Mouse (Mus musculus) stomach, embryonic 16.5 days (tissue): Measurements from ENCODE around the gene 1700056E22Rik. TPM values are rescaled to one million over a fixed set of nuclear protein-coding genes. Genes with fewer than 3 reads are reported as not detected.

Source experiments
- ATAC-seq: fragments of 200-750 bp; cut with Nextera tagmentation; 2 replicates; pipeline ENCODE4 v1.8.0; 2017; ENCODE audit warnings: moderate number of reproducible peaks, moderate TSS enrichment; ENCODE audit not compliant: insufficient read depth, low FRiP score
- H3K27ac ChIP-seq: fragments of 300-500 bp; sonication (generic); 2 replicates; pipeline ENCODE4 v1.5.1; 2014; ENCODE audit warnings: low read length
- H3K27me3 ChIP-seq: fragments of 300-500 bp; sonication (generic); 2 replicates; pipeline ENCODE4 v1.6.1; 2014; ENCODE audit warnings: low read length, control low read depth, mixed read lengths; ENCODE audit not compliant: control insufficient read depth, insufficient read depth
- H3K36me3 ChIP-seq: fragments of 300-500 bp; sonication (generic); 2 replicates; pipeline ENCODE4 v1.6.1; 2014; ENCODE audit warnings: low read length; ENCODE audit not compliant: control insufficient read depth, insufficient read depth
- H3K4me1 ChIP-seq: fragments of 300-500 bp; sonication (generic); 2 replicates; pipeline ENCODE4 v1.6.1; 2014; ENCODE audit warnings: low read length, control low read depth, mixed read lengths; ENCODE audit not compliant: control insufficient read depth, insufficient read depth
- H3K4me2 ChIP-seq: fragments of 300-500 bp; sonication (generic); 2 replicates; pipeline ENCODE4 v1.6.1; 2014; ENCODE audit warnings: low read depth, low read length, mixed read lengths
- H3K4me3 ChIP-seq: fragments of 300-500 bp; sonication (generic); replicated peaks from 2 replicates; pipeline ENCODE4 v1.5.1; 2014; ENCODE audit warnings: mild to moderate bottlenecking, low read length
- H3K9ac ChIP-seq: fragments of 300-500 bp; sonication (generic); 2 replicates; pipeline ENCODE4 v1.6.1; 2014; ENCODE audit warnings: low read length
- H3K9me3 ChIP-seq: fragments of 300-500 bp; sonication (generic); replicated peaks from 2 replicates; pipeline ENCODE4 v1.6.1; 2016; ENCODE audit warnings: low read length, control low read depth; ENCODE audit not compliant: control insufficient read depth
- WGBS: fragments of 180-500 bp; shearing (Covaris S2); extraction: QIAGEN DNeasy Blood & Tissue Kit; methylation state at CpG from one replicate; pipeline ENCODE4 v1.1.7; 2014; 5-methylcytosine and 5-hydroxymethylcytosine counted together
- polyA plus RNA-seq: library from polyadenylated mRNA; unstranded; fragments of >200 nt; fragmentation: Nextera tagmentation; extraction: Ambion mirVana; gene quantifications from 2 replicates; pipeline ENCODE4 v1.2.1, GENCODE M21; 2015

The 1700056E22Rik gene
- polyA plus RNA-seq, 1 experiment from 2014 or later, result 0.84 TPM

DNA sequence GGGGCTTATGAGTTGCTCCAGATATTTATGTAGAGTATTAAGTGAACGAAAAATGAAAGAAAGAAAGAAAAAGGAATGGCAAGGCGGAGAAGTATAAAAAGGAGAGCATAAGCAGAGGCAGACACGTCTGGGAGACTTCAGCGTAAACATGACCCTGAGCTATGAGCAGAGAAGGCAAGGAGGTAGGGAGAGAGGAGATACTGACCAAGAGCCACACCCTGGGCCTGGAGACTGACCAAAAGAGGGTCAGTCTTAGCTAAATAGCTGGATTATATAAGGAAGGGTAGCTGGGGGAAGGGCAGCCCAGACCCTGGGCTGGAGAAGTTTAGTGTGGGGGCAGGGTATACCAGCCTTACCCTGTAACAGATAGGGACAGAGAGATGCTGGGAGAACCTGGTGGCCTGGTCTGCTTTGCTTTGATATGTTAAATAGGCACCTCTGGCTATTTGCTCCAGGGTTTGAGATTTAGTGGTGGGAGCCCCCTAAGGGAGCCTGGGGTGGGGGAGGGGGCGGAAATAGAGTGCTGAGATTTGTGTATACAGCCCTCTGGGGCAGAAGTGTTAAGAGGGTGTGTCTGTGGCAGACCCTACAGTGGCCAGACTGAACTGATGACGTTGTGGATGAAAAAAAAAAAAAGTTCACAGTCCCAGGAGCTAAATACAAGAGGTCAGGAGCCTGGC lies 14.9 kb downstream of the 1700056E22Rik start:
- no peak overlapping the region for H3K9ac ChIP-seq
- peak; percentile 53; the same call in 1 of the 2 replicates for ATAC-seq
- no peaks in the 10 kb centered on the region for H3K9me3 ChIP-seq
- WGBS, result 43% methylated on average over 6 of the region's 6 CpGs
- H3K4me3 ChIP-seq, result no peak overlapping the region
- H3K4me2 ChIP-seq, result no peak overlapping the region
- H3K4me1 ChIP-seq, result no peaks in the 10 kb centered on the region
- H3K27ac ChIP-seq, result no peak overlapping the region
- no peaks in the 10 kb centered on the region for H3K27me3 ChIP-seq
- H3K36me3 ChIP-seq, result no peaks in the 10 kb centered on the region

DNA sequence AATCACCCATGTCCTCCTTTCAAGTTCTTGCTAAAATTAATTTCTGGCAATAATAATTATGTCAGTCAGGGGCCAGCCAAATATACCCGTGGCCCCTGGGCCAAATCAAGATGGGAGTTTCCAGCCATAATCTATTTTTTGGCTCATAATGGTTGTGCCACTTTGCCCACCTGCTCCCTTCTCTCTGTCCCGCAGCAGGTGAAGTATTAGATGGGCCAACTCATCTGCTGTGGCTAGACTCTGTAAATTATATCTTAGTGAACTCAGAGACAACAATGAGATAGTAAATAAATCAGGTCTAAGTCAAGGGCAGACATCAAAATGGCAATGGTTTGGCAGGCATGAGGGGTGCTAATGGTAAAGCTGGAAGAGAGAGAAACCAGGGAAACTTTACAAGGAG lies 16.5 kb downstream of the 1700056E22Rik start:
- no peak for ATAC-seq
- Histone ChIP-seq H3K27ac (no peak overlapping the region), H3K9me3 (no peaks in the 10 kb centered on the region), H3K36me3 (no peaks in the 10 kb centered on the region), H3K9ac (no peak overlapping the region), H3K4me1 (no peaks in the 10 kb centered on the region), H3K27me3 (no peaks in the 10 kb centered on the region), H3K4me2 (no peak overlapping the region), H3K4me3 (no peak overlapping the region)
- 79% methylated on average over 2 of the region's 2 CpGs for WGBS

DNA sequence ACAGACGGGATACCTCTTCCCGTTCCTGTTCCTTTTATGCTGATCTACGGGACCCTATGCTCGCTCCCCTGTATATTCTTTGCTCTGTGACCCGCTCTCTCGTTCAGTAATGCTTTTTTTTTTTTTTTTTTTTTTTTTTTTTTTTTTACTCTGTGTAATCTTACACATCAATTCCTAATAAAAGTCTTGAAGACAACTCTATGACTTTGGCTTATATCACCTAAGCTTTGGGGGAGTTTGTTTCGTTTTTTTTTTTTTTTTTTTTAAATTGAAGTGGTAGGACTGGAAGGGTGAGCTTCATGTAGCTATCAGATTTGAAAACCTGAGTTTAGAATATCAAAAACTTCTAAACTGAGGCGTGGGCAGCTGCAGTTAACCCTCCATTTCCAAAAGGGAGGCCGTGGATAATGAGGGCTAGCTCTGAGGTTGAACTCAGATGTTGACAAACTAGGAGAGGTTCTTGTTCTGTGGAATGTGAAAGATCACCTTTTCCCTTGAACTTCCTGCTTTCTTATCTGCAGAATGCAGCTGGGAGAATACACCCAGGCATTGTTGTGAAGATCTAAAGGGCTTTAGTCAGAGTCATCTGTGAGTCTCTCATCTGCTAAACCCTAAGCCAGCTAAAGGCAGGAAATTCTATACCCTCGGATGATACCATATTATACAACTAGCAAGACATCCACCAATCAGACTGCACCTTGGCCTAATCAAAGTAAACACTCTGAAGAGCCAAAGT lies 17.9 kb downstream of the 1700056E22Rik start:
- no peak overlapping the region for H3K27ac ChIP-seq
- no peaks in the 10 kb centered on the region for H3K36me3 ChIP-seq
- 56% methylated on average over 10 of the region's 10 CpGs for WGBS
- no peak overlapping the region for H3K4me2 ChIP-seq
- ATAC-seq, result no peak
- H3K4me3 ChIP-seq, result no peak overlapping the region
- no peaks in the 10 kb centered on the region for H3K27me3 ChIP-seq
- no peak overlapping the region for H3K9ac ChIP-seq
- no peaks in the 10 kb centered on the region for H3K9me3 ChIP-seq
- no peaks in the 10 kb centered on the region for H3K4me1 ChIP-seq

DNA sequence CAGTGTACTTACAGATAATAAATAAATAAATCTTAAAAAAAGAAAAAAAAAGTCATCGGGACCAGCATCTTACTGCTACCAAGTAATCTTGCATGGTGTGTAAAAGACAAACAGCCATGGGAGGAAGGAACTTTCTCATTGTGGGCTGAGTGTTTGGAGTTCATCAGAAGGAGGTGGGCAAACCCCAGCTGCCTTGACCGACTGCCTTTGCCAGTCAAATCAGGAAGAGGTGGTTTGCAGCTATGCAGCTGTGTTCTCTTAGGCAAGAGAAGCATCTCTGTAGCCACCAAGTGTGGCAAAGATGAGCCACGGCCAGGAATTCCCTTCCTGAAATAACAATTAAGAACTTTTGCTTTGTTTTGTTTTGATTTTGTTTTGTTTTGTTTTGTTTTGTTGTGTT lies 20.0 kb downstream of the 1700056E22Rik start:
- no peaks in the 10 kb centered on the region for H3K27me3 ChIP-seq
- no peak overlapping the region for H3K4me2 ChIP-seq
- no peaks in the 10 kb centered on the region for H3K9me3 ChIP-seq
- WGBS, result 77% methylated on average over 3 of the region's 3 CpGs
- H3K4me1 ChIP-seq, result no peaks in the 10 kb centered on the region
- H3K4me3 ChIP-seq, result no peak overlapping the region
- no peaks in the 10 kb centered on the region for H3K36me3 ChIP-seq
- H3K9ac ChIP-seq, result no peak overlapping the region
- no peak overlapping the region for H3K27ac ChIP-seq
- ATAC-seq, result no peak

DNA sequence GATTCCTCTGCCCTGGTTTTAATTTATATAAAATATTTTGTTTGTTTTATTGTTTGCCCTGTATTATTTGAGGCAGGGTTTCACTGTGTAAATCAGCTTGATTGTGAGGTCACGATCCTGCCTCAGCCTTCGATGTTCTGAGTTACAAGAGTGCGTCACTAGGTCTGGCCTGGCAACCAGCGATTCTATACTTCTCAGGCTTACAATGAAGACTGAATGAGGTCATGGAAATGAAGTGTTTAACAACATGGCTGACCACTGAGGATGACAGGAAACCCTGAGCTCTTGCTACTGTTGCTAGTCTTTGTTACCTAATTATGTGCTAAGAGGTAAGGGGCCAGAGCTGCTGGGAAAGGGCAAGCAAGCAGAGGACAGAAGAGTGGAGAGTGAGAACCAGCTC lies 21.0 kb downstream of the 1700056E22Rik start, which contains the start of gene Dusp10:
Dusp10 (plus strand) TSS at position 197 of the 400 bp plus-strand sequence.
- H3K4me2 ChIP-seq, result no peak within 1 kb of the TSS
- 88% methylated on average over 4 of the region's 4 CpGs for WGBS
- ATAC-seq, result no peak

DNA sequence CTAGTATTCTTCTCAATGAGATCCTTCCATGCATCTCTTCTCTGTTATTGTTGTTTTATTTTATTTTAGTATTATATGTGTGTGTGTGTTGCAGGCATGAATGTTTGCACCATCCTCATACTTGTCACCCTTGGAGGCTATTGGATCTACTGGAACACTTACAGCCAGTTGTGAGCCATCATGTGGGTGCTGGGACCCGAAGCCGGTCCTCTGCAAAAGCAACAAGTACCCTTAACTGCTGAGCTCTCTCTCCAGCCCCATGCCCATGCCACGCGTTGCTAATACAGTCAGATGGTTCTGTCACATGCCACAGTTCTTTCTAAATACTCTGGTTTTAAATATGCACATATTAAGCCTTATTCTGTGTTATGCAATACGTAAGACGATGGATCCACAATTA lies 22.8 kb downstream of the 1700056E22Rik start:
- H3K4me2 ChIP-seq, result no peak overlapping the region
- no peak overlapping the region for H3K4me3 ChIP-seq
- H3K27me3 ChIP-seq, result no peaks in the 10 kb centered on the region
- H3K9ac ChIP-seq, result no peak overlapping the region
- no peak for ATAC-seq
- no peaks in the 10 kb centered on the region for H3K9me3 ChIP-seq
- H3K36me3 ChIP-seq, result no peaks in the 10 kb centered on the region
- H3K27ac ChIP-seq, result no peak overlapping the region
- H3K4me1 ChIP-seq, result no peaks in the 10 kb centered on the region
- 94% methylated on average over 6 of the region's 6 CpGs for WGBS

More for the DNA sequence above, 21.0 kb downstream of the 1700056E22Rik start, which contains the start of gene Dusp10:
- no peaks in the 10 kb centered on the region for H3K9me3 ChIP-seq
- no peak within 1 kb of the TSS for H3K27ac ChIP-seq
- no peak within 1 kb of the TSS for H3K9ac ChIP-seq
- H3K36me3 ChIP-seq, result no peaks in the 10 kb centered on the region
- no peaks in the 10 kb centered on the region for H3K27me3 ChIP-seq
- no peak within 1 kb of the TSS for H3K4me3 ChIP-seq
- no peaks in the 10 kb centered on the region for H3K4me1 ChIP-seq

DNA sequence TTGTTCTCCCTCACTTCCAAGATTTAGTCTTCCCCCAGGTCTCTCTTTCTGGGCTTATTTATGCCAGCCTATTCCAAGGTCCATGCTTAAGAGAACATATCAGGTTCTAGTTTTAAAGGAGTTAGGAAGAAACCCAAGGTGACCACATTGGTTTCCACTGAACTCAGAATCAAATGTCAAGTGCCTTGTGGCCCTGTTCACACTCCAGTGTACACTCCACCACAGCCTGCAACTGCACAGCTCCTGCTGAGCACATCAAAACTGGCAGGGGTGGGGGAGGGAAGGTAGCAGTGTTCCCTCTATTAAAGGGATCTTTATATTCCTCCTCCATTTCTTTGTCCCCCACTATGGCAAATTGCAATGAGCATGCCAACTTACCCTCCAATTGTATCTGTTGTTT lies 28.0 kb downstream of the 1700056E22Rik start:
- H3K9ac ChIP-seq, result no peak overlapping the region
- no peak overlapping the region for H3K4me3 ChIP-seq
- no peak overlapping the region for H3K27ac ChIP-seq
- H3K27me3 ChIP-seq, result no peaks in the 10 kb centered on the region
- no peaks in the 10 kb centered on the region for H3K36me3 ChIP-seq
- H3K4me1 ChIP-seq, result no peaks in the 10 kb centered on the region
- H3K4me2 ChIP-seq, result no peak overlapping the region
- H3K9me3 ChIP-seq, result no peaks in the 10 kb centered on the region
- no peak for ATAC-seq

DNA sequence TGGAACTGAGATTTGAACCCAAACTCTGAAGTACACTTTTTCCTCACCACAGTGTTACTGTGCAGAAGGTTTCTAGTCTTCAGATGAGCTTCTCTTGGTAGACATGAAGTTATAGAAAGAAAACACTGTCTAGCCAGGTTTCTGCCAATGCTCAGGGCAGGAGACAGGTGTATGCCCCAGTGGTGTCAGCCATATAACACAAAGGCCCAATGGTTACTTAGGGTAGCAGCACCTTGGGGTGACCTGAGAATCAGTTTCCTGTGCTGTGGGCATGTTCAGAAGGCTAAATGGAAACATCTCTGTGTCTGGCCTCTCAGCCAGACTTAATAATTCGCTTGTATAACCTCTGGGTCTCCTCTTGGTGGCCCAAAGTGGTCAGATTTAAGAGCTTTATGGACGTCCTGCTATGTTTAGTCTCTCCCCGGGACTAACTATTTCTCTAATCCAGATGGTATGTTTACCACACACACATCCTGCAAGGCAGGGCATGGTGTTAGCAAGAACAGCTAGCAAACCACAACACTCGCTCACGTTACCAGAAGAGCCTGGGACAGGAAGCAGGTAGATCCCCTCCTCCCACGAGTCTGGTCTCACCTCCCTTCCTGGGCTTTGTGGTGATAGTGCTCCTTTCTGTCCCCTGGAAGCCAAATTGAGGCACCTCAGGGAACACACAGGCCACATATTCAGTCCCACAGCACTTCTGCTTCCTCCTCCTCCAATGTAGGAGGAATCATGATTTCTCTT lies 28.6 kb downstream of the 1700056E22Rik start:
- Histone ChIP-seq H3K36me3 (no peaks in the 10 kb centered on the region), H3K9me3 (no peaks in the 10 kb centered on the region), H3K27me3 (no peaks in the 10 kb centered on the region), H3K4me1 (no peaks in the 10 kb centered on the region), H3K27ac (no peak overlapping the region), H3K4me2 (no peak overlapping the region), H3K4me3 (no peak overlapping the region), H3K9ac (no peak overlapping the region)
- 50% methylated on average over 6 of the region's 6 CpGs for WGBS
- no peak for ATAC-seq

DNA sequence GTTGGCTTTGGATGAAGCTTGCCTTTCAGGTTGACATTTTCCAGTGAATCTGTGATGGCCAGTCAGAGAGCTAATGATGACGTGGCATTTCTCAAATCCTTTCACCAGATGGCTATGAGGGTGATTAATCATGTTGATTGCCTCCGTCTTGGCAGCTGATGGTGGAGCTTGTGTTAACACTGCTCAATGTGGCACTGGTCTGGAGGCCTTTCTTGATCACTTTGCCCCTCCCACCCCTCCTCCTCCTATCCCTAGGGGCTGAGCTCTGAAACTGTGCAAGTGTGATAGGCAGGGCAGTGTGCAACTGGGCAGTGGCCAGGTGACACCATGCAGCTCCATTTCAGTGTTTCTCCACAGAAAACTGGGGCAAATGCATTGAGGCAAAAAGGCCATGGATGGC lies 29.8 kb downstream of the 1700056E22Rik start:
- Histone ChIP-seq H3K27ac (no peak overlapping the region), H3K4me2 (no peak overlapping the region), H3K4me1 (no peaks in the 10 kb centered on the region), H3K4me3 (no peak overlapping the region), H3K9me3 (no peaks in the 10 kb centered on the region), H3K9ac (no peak overlapping the region), H3K27me3 (no peaks in the 10 kb centered on the region), H3K36me3 (no peaks in the 10 kb centered on the region)
- 38% methylated on average over 2 of the region's 2 CpGs for WGBS
- no peak for ATAC-seq
